26 mouse cellular contexts compared by ENCODE assay signal in genomic region chr11:30560215-30560614, GRCm38 (mm10).
"Had no signal": no experiment of that assay in that cellular context is flagged by ENCODE, and none has a peak within 500 bp of the region (broad histone marks: within the 10 kb centered on the region; RNA-seq: fewer than 3 reads in every experiment).

No protein-coding gene starts in this region.

- H3K9me3 ChIP-seq: heart, embryonic 10.5 days; heart, embryonic 12.5 days; hindbrain, embryonic 10.5 days; hindbrain, embryonic 12.5 days; intestine, embryonic 15.5 days; limb, embryonic 10.5 days; limb, embryonic 12.5 days; liver, embryonic 13.5 days; liver, embryonic 15.5 days had no signal

- DNase-seq: gastrocnemius, adult 2 months; gastrocnemius, postnatal 10 days; gastrocnemius, postnatal 25 days; heart, adult 18-20 months; heart, postnatal 10 days; heart, postnatal 4 days; kidney, adult 2 months; kidney, postnatal 25 days; kidney, postnatal 4 days; liver; liver, embryonic 13.5 days had no signal

- H3K36me3 ChIP-seq: heart, embryonic 10.5 days; heart, embryonic 12.5 days; hindbrain, embryonic 10.5 days; hindbrain, embryonic 12.5 days; intestine, embryonic 15.5 days; limb, embryonic 10.5 days; limb, embryonic 12.5 days; liver, embryonic 13.5 days; liver, embryonic 15.5 days had no signal

- H3K4me3 ChIP-seq: gastrocnemius, adult 2 months; heart, embryonic 10.5 days; heart, embryonic 12.5 days; hindbrain, embryonic 10.5 days; hindbrain, embryonic 12.5 days; intestine, embryonic 15.5 days; layer of hippocampus, adult 2 months; left cerebral cortex, adult 2 months; limb, embryonic 10.5 days; limb, embryonic 12.5 days; liver, embryonic 13.5 days; liver, embryonic 15.5 days had no signal

- H3K27me3 ChIP-seq: heart, embryonic 12.5 days; hindbrain, embryonic 12.5 days; intestine, embryonic 15.5 days; limb, embryonic 12.5 days; liver, embryonic 13.5 days; liver, embryonic 15.5 days had no signal

- H3K4me1 ChIP-seq: heart, embryonic 10.5 days; heart, embryonic 12.5 days; hindbrain, embryonic 10.5 days; hindbrain, embryonic 12.5 days; intestine, embryonic 15.5 days; limb, embryonic 10.5 days; limb, embryonic 12.5 days; liver, embryonic 13.5 days; liver, embryonic 15.5 days had no signal

- H3K27ac ChIP-seq: gastrocnemius, adult 2 months; heart, embryonic 10.5 days; hindbrain, embryonic 10.5 days; hindbrain, embryonic 12.5 days; hindbrain, embryonic 14.5 days; intestine, embryonic 15.5 days; layer of hippocampus, adult 2 months; left cerebral cortex, adult 2 months; limb, embryonic 10.5 days; limb, embryonic 12.5 days; liver, embryonic 13.5 days; liver, embryonic 15.5 days had no signal

- H3K4me2 ChIP-seq: heart, embryonic 12.5 days; hindbrain, embryonic 12.5 days; hindbrain, embryonic 14.5 days; intestine, embryonic 15.5 days; limb, embryonic 12.5 days; liver, embryonic 11.5 days; liver, embryonic 13.5 days; liver, embryonic 15.5 days had no signal

- H3K9ac ChIP-seq: heart, embryonic 12.5 days; hindbrain, embryonic 12.5 days; hindbrain, embryonic 14.5 days; intestine, embryonic 15.5 days; limb, embryonic 12.5 days; liver, embryonic 13.5 days; liver, embryonic 15.5 days had no signal

- ATAC-seq: hindbrain, embryonic 16.5 days; inflammation-experienced regulatory T-cells, adult 6 months; intestine, embryonic 15.5 days; intestine, postnatal 0 days had no signal
